Mouse (Mus musculus): ENCODE data around the gene Zfp523. TPM values are rescaled to one million over a fixed set of nuclear protein-coding genes. Genes with fewer than 3 reads are reported as not detected.

The Zfp523 gene
- total RNA-seq (2015), result 11.8 and 13.1 TPM in 2 replicates
- 13.5 and 18.5 TPM in 2 replicates for total RNA-seq (2017)

GRCm38 (mm10) chr17:28176775-28177539 lies at the start of gene Zfp523:
Gene Zfp523, plus strand, starts transcription at chr17:28177129.
- peak; percentile 79 for ATAC-seq (replicated peaks; ENCODE audit: poor library complexity)

GRCm38 (mm10) chr17:28129796-28130195 lies 47.1 kb upstream of the Zfp523 start:
- no peak for ATAC-seq (replicated peaks; ENCODE audit: poor library complexity)

GRCm38 (mm10) chr17:28130391-28131125 lies 46.4 kb upstream of the Zfp523 start:
- no peak for ATAC-seq (replicated peaks; ENCODE audit: poor library complexity)

GRCm38 (mm10) chr17:28131156-28131555 lies 45.8 kb upstream of the Zfp523 start:
- no peak for ATAC-seq (replicated peaks; ENCODE audit: poor library complexity)

- ATAC-seq (replicated peaks; ENCODE audit: poor library complexity), result peak; percentile 80
Measured at GRCm38 (mm10) chr17:28133193-28133592, 43.7 kb upstream of the Zfp523 start.

- ATAC-seq (replicated peaks; ENCODE audit: poor library complexity), result no peak
Measured at GRCm38 (mm10) chr17:28135496-28135895, 41.4 kb upstream of the Zfp523 start.

- no peak for ATAC-seq (replicated peaks; ENCODE audit: poor library complexity)
Measured at GRCm38 (mm10) chr17:28136266-28136665, 40.7 kb upstream of the Zfp523 start.

- ATAC-seq (replicated peaks; ENCODE audit: poor library complexity), result no peak
Measured at GRCm38 (mm10) chr17:28138013-28138412, 38.9 kb upstream of the Zfp523 start.

- no peak for ATAC-seq (replicated peaks; ENCODE audit: poor library complexity)
Measured at GRCm38 (mm10) chr17:28138685-28139084, 38.2 kb upstream of the Zfp523 start.

- no peak for ATAC-seq (replicated peaks; ENCODE audit: poor library complexity)
Measured at GRCm38 (mm10) chr17:28140431-28141204, 36.3 kb upstream of the Zfp523 start.

GRCm38 (mm10) chr17:28141205-28141650 lies 35.7 kb upstream of the Zfp523 start:
- 0 out of 2 replicates have a peak, but pooled peaks have one; percentile 18 for ATAC-seq (replicated peaks; ENCODE audit: poor library complexity)

GRCm38 (mm10) chr17:28141771-28142699 lies 34.9 kb upstream of the Zfp523 start, which contains the start of gene Scube3:
Gene Scube3, plus strand, starts transcription at chr17:28142141.
- ATAC-seq (replicated peaks; ENCODE audit: poor library complexity), result peak; percentile 62

- ATAC-seq (replicated peaks; ENCODE audit: poor library complexity), result no peak
Measured at GRCm38 (mm10) chr17:28142700-28143610, 34.0 kb upstream of the Zfp523 start.

- no peak for ATAC-seq (replicated peaks; ENCODE audit: poor library complexity)
Measured at GRCm38 (mm10) chr17:28143751-28144150, 33.2 kb upstream of the Zfp523 start.

- no peak for ATAC-seq (replicated peaks; ENCODE audit: poor library complexity)
Measured at GRCm38 (mm10) chr17:28144241-28144640, 32.7 kb upstream of the Zfp523 start.

GRCm38 (mm10) chr17:28148288-28148687 lies 28.6 kb upstream of the Zfp523 start:
- ATAC-seq (replicated peaks; ENCODE audit: poor library complexity), result no peak

GRCm38 (mm10) chr17:28149734-28150133 lies 27.2 kb upstream of the Zfp523 start:
- ATAC-seq (replicated peaks; ENCODE audit: poor library complexity), result no peak

GRCm38 (mm10) chr17:28150456-28150855 lies 26.5 kb upstream of the Zfp523 start:
- no peak for ATAC-seq (replicated peaks; ENCODE audit: poor library complexity)

GRCm38 (mm10) chr17:28153095-28153494 lies 23.8 kb upstream of the Zfp523 start:
- no peak for ATAC-seq (replicated peaks; ENCODE audit: poor library complexity)

All from megakaryocyte progenitor cell, adult 5-6 weeks (primary cell).